Mouse (Mus musculus) CH12.LX (cell line): ENCODE measurements around the gene Sipa1l3. TPM values are rescaled to one million over a fixed set of nuclear protein-coding genes. Genes with fewer than 3 reads are reported as not detected.

ENCODE experiments used
- DNase-seq: peaks from one replicate; pipeline ENCODE4 v3.0.0-alpha.2; 2013; ENCODE audit errors: extremely low read depth
- H3K27ac ChIP-seq: 2 replicates; pipeline ENCODE4 v1.5.1; 2012; ENCODE audit warnings: low read depth, mild to moderate bottlenecking, control low read depth, moderate library complexity; ENCODE audit not compliant: insufficient read depth
- H3K27me3 ChIP-seq: replicated peaks from 2 replicates; pipeline ENCODE3; 2012; ENCODE audit warnings: inconsistent platforms
- H3K36me3 ChIP-seq, 2 experiments: replicated peaks in 1 of 2; 2 replicates each; pipeline versions ENCODE3 to v1.6.1; 2012; ENCODE audit warnings: inconsistent platforms in 1 of 2, low read length in 1 of 2, mild to moderate bottlenecking in 1 of 2, mixed read lengths in 1 of 2, moderate library complexity in 1 of 2; ENCODE audit not compliant: control insufficient read depth in 1 of 2, insufficient read depth in 1 of 2
- H3K4me1 ChIP-seq, 2 experiments: 2 replicates each; pipeline ENCODE4 v1.6.1; 2012; ENCODE audit warnings: inconsistent platforms in 1 of 2, moderate library complexity in 1 of 2; ENCODE audit not compliant: insufficient read depth in 2 of 2, control insufficient read depth in 1 of 2
- H3K4me2 ChIP-seq: 2 replicates; pipeline ENCODE4 v1.6.1; 2012; ENCODE audit warnings: low read depth, mild to moderate bottlenecking, control low read depth; ENCODE audit not compliant: poor library complexity, insufficient read depth, severe bottlenecking
- H3K4me3 ChIP-seq, 3 experiments: fragments of 150-350 bp in 1 of 3; sonication (generic) in 1 of 3; replicated peaks in 1 of 3; 2 replicates each; pipeline versions ENCODE3 to v1.5.1; 2011 to 2012; ENCODE audit warnings: low read depth in 2 of 3, low read length in 2 of 3, mild to moderate bottlenecking in 2 of 3, moderate library complexity in 2 of 3, control low read depth in 1 of 3, improper control_type of control experiment in 1 of 3, inconsistent platforms in 1 of 3, mixed read lengths in 1 of 3; ENCODE audit not compliant: poor library complexity in 1 of 3
- H3K79me2 ChIP-seq: replicated peaks from 2 replicates; pipeline ENCODE4 v1.6.1; 2012; ENCODE audit warnings: mild to moderate bottlenecking, moderate library complexity; ENCODE audit not compliant: control insufficient read depth, poor library complexity, insufficient read depth, severe bottlenecking; ENCODE audit errors: extremely low read depth
- H3K9ac ChIP-seq: 2 replicates; pipeline ENCODE4 v1.6.1; 2012; ENCODE audit warnings: low read depth, mild to moderate bottlenecking, control low read depth, moderate library complexity; ENCODE audit not compliant: insufficient read depth
- H3K9me3 ChIP-seq: replicated peaks from 2 replicates; pipeline ENCODE3; 2012; ENCODE audit warnings: low read length, inconsistent platforms, mixed read lengths
- BHLHE40 ChIP-seq: IDR thresholded peaks from 2 replicates; pipeline ENCODE4 v1.6.1; 2011; ENCODE audit warnings: mild to moderate bottlenecking, low read depth, low read length, improper control_type of control experiment
- CHD1 ChIP-seq: IDR thresholded peaks from 2 replicates; pipeline ENCODE4 v1.6.1; 2012; ENCODE audit warnings: low read depth, low read length, improper control_type of control experiment, inconsistent platforms
- E2F4 ChIP-seq: IDR thresholded peaks from 2 replicates; pipeline ENCODE4 v1.6.1; 2011; ENCODE audit warnings: low read depth, low read length, improper control_type of control experiment; ENCODE audit not compliant: insufficient replicate concordance
- ELF1 ChIP-seq: IDR thresholded peaks from 2 replicates; pipeline ENCODE4 v1.6.1; 2014; ENCODE audit warnings: low read depth, mild to moderate bottlenecking, inconsistent platforms, low read length, improper control_type of control experiment
- EP300 ChIP-seq: IDR thresholded peaks from 2 replicates; pipeline ENCODE4 v1.6.1; 2011; ENCODE audit warnings: low read length, improper control_type of control experiment
- GABPA ChIP-seq: IDR thresholded peaks from 2 replicates; pipeline ENCODE4 v1.6.1; 2012; ENCODE audit warnings: low read depth, low read length, improper control_type of control experiment, inconsistent platforms; ENCODE audit not compliant: insufficient replicate concordance
- HCFC1 ChIP-seq: IDR thresholded peaks from 2 replicates; pipeline ENCODE4 v1.6.1; 2012; ENCODE audit warnings: low read depth, mild to moderate bottlenecking, inconsistent platforms, low read length, improper control_type of control experiment
- IRF4 ChIP-seq: IDR thresholded peaks from 2 replicates; pipeline ENCODE4 v1.6.1; 2014; ENCODE audit warnings: low read depth, mild to moderate bottlenecking, inconsistent platforms, low read length, improper control_type of control experiment
- JUN ChIP-seq: IDR thresholded peaks from 2 replicates; pipeline ENCODE4 v1.6.1; 2011; ENCODE audit warnings: low read depth, mild to moderate bottlenecking, low read length, improper control_type of control experiment, moderate library complexity; ENCODE audit not compliant: insufficient read depth
- MAFK ChIP-seq: IDR thresholded peaks from 2 replicates; pipeline ENCODE4 v1.6.1; 2011; ENCODE audit warnings: low read length, improper control_type of control experiment; ENCODE audit not compliant: insufficient replicate concordance
- MAX ChIP-seq: IDR thresholded peaks from 2 replicates; pipeline ENCODE4 v1.6.1; 2011; ENCODE audit warnings: low read length, improper control_type of control experiment
- MEF2A ChIP-seq: IDR thresholded peaks from 2 replicates; pipeline ENCODE4 v1.6.1; 2014; ENCODE audit warnings: low read depth, mild to moderate bottlenecking, inconsistent platforms, low read length, improper control_type of control experiment, borderline replicate concordance
- MXI1 ChIP-seq: IDR thresholded peaks from 2 replicates; pipeline ENCODE4 v1.6.1; 2011; ENCODE audit warnings: mild to moderate bottlenecking, low read depth, low read length, improper control_type of control experiment
- MYC ChIP-seq: IDR thresholded peaks from 2 replicates; pipeline ENCODE4 v1.6.1; 2011; ENCODE audit warnings: low read depth, mild to moderate bottlenecking, improper control_type of control experiment, low read length
- NELFE ChIP-seq: IDR thresholded peaks from 2 replicates; pipeline ENCODE4 v1.6.1; 2011; ENCODE audit warnings: low read depth, low read length, improper control_type of control experiment
- NRF1 ChIP-seq: IDR thresholded peaks from 2 replicates; pipeline ENCODE4 v1.6.1; 2014; ENCODE audit warnings: low read depth, mild to moderate bottlenecking, inconsistent platforms, low read length, improper control_type of control experiment, moderate library complexity
- POLR2A ChIP-seq: IDR thresholded peaks from 2 replicates; pipeline ENCODE4 v1.6.1; 2011; ENCODE audit warnings: low read depth, mild to moderate bottlenecking, improper control_type of control experiment, low read length
- POLR2AphosphoS2 ChIP-seq: IDR thresholded peaks from 2 replicates; pipeline ENCODE4 v1.6.1; 2011; ENCODE audit warnings: low read depth, low read length, improper control_type of control experiment
- RAD21 ChIP-seq: IDR thresholded peaks from 2 replicates; pipeline ENCODE4 v1.6.1; 2011; ENCODE audit warnings: low read depth, mild to moderate bottlenecking, low read length, improper control_type of control experiment, moderate library complexity
- SMC3 ChIP-seq: IDR thresholded peaks from 2 replicates; pipeline ENCODE4 v1.6.1; 2011; ENCODE audit warnings: low read depth, low read length, improper control_type of control experiment
- USF1 ChIP-seq: IDR thresholded peaks from 2 replicates; pipeline ENCODE4 v1.6.1; 2014; ENCODE audit warnings: low read depth, mild to moderate bottlenecking, inconsistent platforms, low read length, improper control_type of control experiment
- USF2 ChIP-seq: conservative IDR thresholded peaks from 2 replicates; pipeline ENCODE4 v1.6.1; 2011; ENCODE audit warnings: low read depth, low read length, improper control_type of control experiment
- ZC3H11A ChIP-seq: IDR thresholded peaks from 2 replicates; pipeline ENCODE4 v1.6.1; 2012; ENCODE audit warnings: low read depth, mild to moderate bottlenecking, inconsistent platforms, low read length, improper control_type of control experiment
- ZKSCAN1 ChIP-seq: IDR thresholded peaks from 2 replicates; pipeline ENCODE4 v1.6.1; 2012; ENCODE audit warnings: low read depth, inconsistent platforms, low read length, improper control_type of control experiment, borderline replicate concordance
- ZMIZ1 ChIP-seq: IDR thresholded peaks from 2 replicates; pipeline ENCODE4 v1.6.1; 2012; ENCODE audit warnings: low read depth, mild to moderate bottlenecking, inconsistent platforms, low read length, improper control_type of control experiment
- ZNF384 ChIP-seq: IDR thresholded peaks from 2 replicates; pipeline ENCODE4 v1.6.1; 2012; ENCODE audit warnings: low read depth, low read length, improper control_type of control experiment, inconsistent platforms
- dilution Hi-C: fragments of 300-500 bp; cut with MboI; formaldehyde crosslinking; loops from 2 replicates; pipeline ENCODE4 v1.14.3; 2020; ENCODE audit warnings: low sequenced_read_pairs; ENCODE audit not compliant: extremely low pct_unique_long_range_greater_than_20kb, extremely low pct_ligation_motif_present
- in situ Hi-C: fragments of 300-500 bp; cut with MboI; formaldehyde crosslinking; loops from 3 replicates; pipeline ENCODE4 v1.14.3; 2019; ENCODE audit warnings: low sequenced_read_pairs, low pct_ligation_motif_present, low pct_unique_long_range_greater_than_20kb, mixed read lengths
- polyA plus RNA-seq: library from polyadenylated mRNA; unstranded; fragments of >175 nt; gene quantifications from 2 replicates; pipeline ENCODE4 v1.2.1, GENCODE M21; 2012; ENCODE audit warnings: low read depth; ENCODE audit not compliant: insufficient read length
- total RNA-seq, 2 experiments: library from RNA; depleted of rRNA; stranded (reverse); fragments of 300-350 nt in 1 of 2; fragments of >200 nt in 1 of 2; gene quantifications; 2 replicates each; pipeline ENCODE4 v1.2.3; 2012 to 2014

Sipa1l3 gene
- total and polyA plus RNA-seq, 3 experiments, result 1.6 to 8.8 (median 5.9) TPM

GRCm38 (mm10) chr7:29444070-29444469 is 74.4 kb downstream of the Sipa1l3 start:
- peaks cover 0 to 3% of the 10 kb centered on the region in 2 experiments; a peak in 2 of 4 replicates for H3K4me1 ChIP-seq
- in situ Hi-C loops, result no loop called here
- no peak overlapping the region for H3K9ac ChIP-seq
- no peaks in the 10 kb centered on the region for H3K79me2 ChIP-seq
- no peak for DNase-seq
- H3K4me3 ChIP-seq, result no peak overlapping the region
- dilution Hi-C loops, result no loop called here
- peaks cover 0 to 5% of the 10 kb centered on the region in 2 experiments for H3K36me3 ChIP-seq
- no peak overlapping the region for H3K4me2 ChIP-seq
- no peaks in the 10 kb centered on the region for H3K9me3 ChIP-seq
- no peak overlapping the region for H3K27ac ChIP-seq
- TF ChIP-seq USF2, result no peak
- TF ChIP-seq EP300, result no peak
- no peak for TF ChIP-seq CHD1
- TF ChIP-seq ZNF384, result no peak
- TF ChIP-seq NELFE, result no peak
- TF ChIP-seq E2F4, result no peak
- no peak for TF ChIP-seq RAD21
- no peak for TF ChIP-seq MXI1
- TF ChIP-seq IRF4, result no peak
- no peak for TF ChIP-seq POLR2AphosphoS2
- no peak for TF ChIP-seq JUN
- TF ChIP-seq, all 38 proteins: peak for 0
- H3K27me3 ChIP-seq, result no peaks in the 10 kb centered on the region

- Histone ChIP-seq H3K4me3 (no peak overlapping the region), H3K4me2 (no peak overlapping the region), H3K9ac (no peak overlapping the region), H3K27ac (no peak overlapping the region), H3K4me1 (peaks cover 0 to 3% of the 10 kb centered on the region in 2 experiments; a peak in 2 of 4 replicates), H3K9me3 (no peaks in the 10 kb centered on the region), H3K79me2 (no peaks in the 10 kb centered on the region), H3K36me3 (peaks cover 0 to 5% of the 10 kb centered on the region in 2 experiments), H3K27me3 (no peaks in the 10 kb centered on the region)
- no peak for DNase-seq
- dilution Hi-C loops (no loop called here), in situ Hi-C loops (no loop called here)
- TF ChIP-seq ZC3H11A (no peak), GABPA (no peak), BHLHE40 (no peak), SMC3 (no peak), MXI1 (no peak), HCFC1 (no peak), CHD1 (no peak), ZMIZ1 (no peak), MYC (no peak), USF1 (no peak), ELF1 (no peak), POLR2A (no peak), POLR2AphosphoS2 (no peak), MAFK (no peak), USF2 (no peak), ZKSCAN1 (no peak), MEF2A (no peak), IRF4 (no peak), MAX (no peak), NRF1 (no peak)
Measured at GRCm38 (mm10) chr7:29441793-29442192, 76.6 kb downstream of the Sipa1l3 start.
